Mouse (Mus musculus) T-helper 2 cell (primary cell): Measurements from ENCODE around the gene Ect2.

ENCODE experiments used
- in situ Hi-C: fragments of 300-600 bp; cut with MboI, MseI; formaldehyde crosslinking; loops from one replicate; pipeline ENCODE4 v1.15.1; 2025; ENCODE audit warnings: high pct_unique_total_duplicates

Ect2 gene

GRCm38 (mm10) chr3:27161645-27162409 is 8.1 kb upstream of the Ect2 start:
- in situ Hi-C loops: loop anchor here (25.0 kb wide), 1 partner anchor 1625 kb away; the partner anchor contains the start of gene Eif5a2

GRCm38 (mm10) chr3:27158910-27159309 is 5.2 kb upstream of the Ect2 start:
- in situ Hi-C loops: loop anchor here (25.0 kb wide), 1 partner anchor 1628 kb away; the partner anchor contains the start of gene Eif5a2

GRCm38 (mm10) chr3:27156594-27156949 is 2.9 kb upstream of the Ect2 start:
- in situ Hi-C loops: loop anchor here (25.0 kb wide), 1 partner anchor 1631 kb away; the partner anchor contains the start of gene Eif5a2

- in situ Hi-C loops: loop anchor here (25.0 kb wide), 1 partner anchor 1631 kb away; the partner anchor contains the start of gene Eif5a2
These were observed 2.3 kb upstream of the Ect2 start for GRCm38 (mm10) chr3:27155856-27156593.

- in situ Hi-C loops: loop anchor here (25.0 kb wide), 1 partner anchor 1632 kb away; the partner anchor contains the start of gene Eif5a2
These were observed 1.6 kb upstream of the Ect2 start for GRCm38 (mm10) chr3:27155051-27155855.

GRCm38 (mm10) chr3:27154280-27154679 is 602 bp upstream of the Ect2 start:
- in situ Hi-C loops: loop anchor here (25.0 kb wide), 1 partner anchor 1633 kb away; the partner anchor contains the start of gene Eif5a2

GRCm38 (mm10) chr3:27153191-27153671 is 447 bp downstream of the Ect2 start:
- in situ Hi-C loops: loop anchor here (25.0 kb wide), 1 partner anchor 1634 kb away; the partner anchor contains the start of gene Eif5a2

- in situ Hi-C loops: no loop called here
These were observed 7.9 kb downstream of the Ect2 start for GRCm38 (mm10) chr3:27145733-27146132.

GRCm38 (mm10) chr3:27143570-27143969 is 10.1 kb downstream of the Ect2 start:
- in situ Hi-C loops: no loop called here

- in situ Hi-C loops: no loop called here
These were observed 13.6 kb downstream of the Ect2 start for GRCm38 (mm10) chr3:27140101-27140500.

GRCm38 (mm10) chr3:27121864-27122450 is 31.7 kb downstream of the Ect2 start:
- in situ Hi-C loops: no loop called here

- in situ Hi-C loops: no loop called here
These were observed 32.7 kb downstream of the Ect2 start for GRCm38 (mm10) chr3:27120932-27121331.

GRCm38 (mm10) chr3:27118227-27118626 is 35.5 kb downstream of the Ect2 start:
- in situ Hi-C loops: no loop called here

- in situ Hi-C loops: no loop called here
These were observed 42.8 kb downstream of the Ect2 start for GRCm38 (mm10) chr3:27110860-27111259.

GRCm38 (mm10) chr3:27109109-27109508 is 44.6 kb downstream of the Ect2 start:
- in situ Hi-C loops: no loop called here

- in situ Hi-C loops: no loop called here
These were observed 46.5 kb downstream of the Ect2 start for GRCm38 (mm10) chr3:27107142-27107541.

GRCm38 (mm10) chr3:27102965-27103364 is 50.7 kb downstream of the Ect2 start:
- in situ Hi-C loops: no loop called here

GRCm38 (mm10) chr3:27098633-27099032 is 55.0 kb downstream of the Ect2 start:
- in situ Hi-C loops: no loop called here

- in situ Hi-C loops: no loop called here
These were observed 67.5 kb downstream of the Ect2 start for GRCm38 (mm10) chr3:27086221-27086620.

- in situ Hi-C loops: no loop called here
These were observed 72.2 kb downstream of the Ect2 start for GRCm38 (mm10) chr3:27081229-27082060.
